Mouse (Mus musculus) hindbrain, embryonic 10.5 days (tissue): ENCODE data around the gene Nop16. TPM values are rescaled to one million over a fixed set of nuclear protein-coding genes. Genes with fewer than 3 reads are reported as not detected.

ENCODE experiments used
- polyA plus RNA-seq: library from polyadenylated mRNA; unstranded; fragments of >200 nt; fragmentation: Nextera tagmentation; extraction: Ambion mirVana; gene quantifications from 2 replicates; pipeline ENCODE4 v1.2.1, GENCODE M21; 2016

Gene Nop16
- polyA plus RNA-seq, 1 experiment from 2014 or later: 80.8 TPM

Other genes with a start within 250 kb of the Nop16 start
- gene Cplx2, start 218.7 kb downstream of the Nop16 start, polyA plus RNA-seq: 6.7 and 10.2 TPM in 2 replicates
- 165 and 185 TPM in 2 replicates for gene Thoc3, start 121.2 kb downstream of the Nop16 start, polyA plus RNA-seq
- 14.3 and 15.0 TPM in 2 replicates for gene Simc1, start 86.3 kb downstream of the Nop16 start, polyA plus RNA-seq
- 228 and 273 TPM in 2 replicates for gene 4833439L19Rik, start 24.7 kb downstream of the Nop16 start, polyA plus RNA-seq
- 28.8 and 35.8 TPM in 2 replicates for gene Arl10, start 15.1 kb downstream of the Nop16 start, polyA plus RNA-seq
- 163 and 174 TPM in 2 replicates for gene Higd2a, start 117 bp upstream of the Nop16 start, polyA plus RNA-seq
- 21.4 and 35.4 TPM in 2 replicates for gene Cltb, start 21.3 kb upstream of the Nop16 start, polyA plus RNA-seq
- gene Faf2, start 31.7 kb upstream of the Nop16 start, polyA plus RNA-seq: 86.3 and 86.4 TPM in 2 replicates
- 106 and 127 TPM in 2 replicates for gene Rnf44, start 103.8 kb upstream of the Nop16 start, polyA plus RNA-seq
- 0.07 and 0.15 TPM in 2 replicates for gene Cdhr2, start 111.4 kb upstream of the Nop16 start, polyA plus RNA-seq
- gene Gprin1, start 159.8 kb upstream of the Nop16 start, polyA plus RNA-seq: 1.2 and 2.5 TPM in 2 replicates
- 2.3 and 2.4 TPM in 2 replicates for gene Sncb, start 176.5 kb upstream of the Nop16 start, polyA plus RNA-seq
- gene Eif4e1b, start 193.9 kb upstream of the Nop16 start, polyA plus RNA-seq: not detected in 2 replicates
- gene Tspan17, start 199.3 kb upstream of the Nop16 start, polyA plus RNA-seq: 12.3 and 26.5 TPM in 2 replicates